Mouse (Mus musculus) v-Abl transformed pro-B cells (cell line): Measurements from ENCODE around the gene Bbx.

Experiments used
- in situ Hi-C, 2 experiments: fragments of 400-800 bp; cut with MboI; formaldehyde crosslinking; loops; one replicate each; pipeline ENCODE4 v1.15.1; 2025; ENCODE audit not compliant: unreplicated experiment in 2 of 2

The Bbx gene

DNA sequence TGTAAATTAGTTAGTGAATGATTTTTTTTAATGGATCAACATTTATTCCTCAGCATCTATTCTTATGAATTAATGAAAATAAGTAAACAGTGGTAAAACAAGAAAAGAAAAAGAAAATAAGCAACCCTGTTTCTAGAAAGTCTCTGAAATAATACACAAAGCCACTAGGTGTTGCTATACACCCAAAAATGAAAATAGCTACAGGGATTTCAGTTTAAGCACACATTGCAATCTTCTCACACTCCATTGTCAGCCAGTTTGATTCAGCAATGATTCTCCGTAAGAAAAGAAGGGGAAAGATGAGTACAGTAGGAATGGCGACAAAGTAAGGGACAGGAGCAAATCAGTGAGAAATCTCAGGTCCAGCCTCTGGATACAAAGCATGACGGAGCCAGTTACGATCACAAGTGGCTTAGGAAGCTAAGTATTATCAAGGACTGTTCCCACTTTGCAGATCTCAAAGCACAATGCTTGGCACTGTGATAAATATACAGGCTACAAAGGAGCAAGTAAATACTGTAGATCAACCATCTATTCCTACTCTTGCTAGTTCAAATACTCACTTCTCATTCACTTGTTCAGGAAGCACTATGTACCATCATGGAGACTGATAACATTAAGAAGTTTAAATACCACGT lies 177.5 kb downstream of the Bbx start:
- in situ Hi-C loops = loop anchor here (5.0 to 10.0 kb wide), 2 partner anchors 480 to 483 kb away; no protein-coding TSS in a partner anchor

DNA sequence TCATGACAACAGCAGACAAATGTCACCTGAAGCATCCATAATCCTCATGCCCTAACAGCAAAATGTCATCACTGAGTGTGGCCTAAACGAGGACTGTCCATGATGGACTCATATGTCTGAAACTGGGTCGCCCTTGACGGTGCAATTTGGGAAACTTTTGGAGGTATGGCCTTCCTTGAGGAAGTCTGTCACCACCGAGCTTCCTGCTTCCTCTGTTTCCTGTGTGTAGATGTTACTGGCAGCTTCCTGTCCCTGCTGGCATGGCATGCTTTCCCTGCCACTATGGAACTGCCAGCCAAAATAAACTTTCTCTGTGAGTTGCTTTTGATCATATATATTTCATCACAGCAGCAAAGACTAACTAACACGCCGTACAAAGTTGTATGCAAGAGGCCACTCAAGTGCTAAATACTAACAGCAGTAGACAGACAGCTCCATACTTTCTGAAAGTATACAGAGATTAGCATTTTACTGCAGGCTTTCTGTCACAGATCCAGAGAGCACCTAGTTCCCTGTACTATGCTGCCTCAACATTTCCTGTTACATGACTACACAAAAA lies 180.7 kb downstream of the Bbx start:
- in situ Hi-C loops = loop anchor here (5.0 to 10.0 kb wide), 2 partner anchors 483 to 486 kb away; no protein-coding TSS in a partner anchor

DNA sequence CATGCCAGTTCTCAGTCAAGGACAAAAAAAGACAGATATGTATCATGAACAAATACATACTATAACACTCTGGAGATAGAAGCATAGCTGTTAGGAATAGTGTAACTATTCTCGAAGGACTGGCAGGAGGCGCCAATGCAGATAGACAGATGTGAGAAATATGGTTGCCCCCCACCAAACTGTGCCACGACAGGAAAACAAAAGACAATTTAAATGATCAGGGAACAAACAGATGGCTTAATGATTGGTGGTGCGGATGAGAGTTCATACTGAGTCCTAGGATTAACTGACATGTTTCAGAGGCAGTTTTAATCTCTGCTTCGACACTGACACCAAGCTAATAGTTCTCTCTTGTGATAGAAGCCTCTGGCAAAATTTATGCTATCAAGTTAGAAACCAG lies 181.7 kb downstream of the Bbx start:
- in situ Hi-C loops = loop anchor here (5.0 to 10.0 kb wide), 2 partner anchors 484 to 487 kb away; no protein-coding TSS in a partner anchor

DNA sequence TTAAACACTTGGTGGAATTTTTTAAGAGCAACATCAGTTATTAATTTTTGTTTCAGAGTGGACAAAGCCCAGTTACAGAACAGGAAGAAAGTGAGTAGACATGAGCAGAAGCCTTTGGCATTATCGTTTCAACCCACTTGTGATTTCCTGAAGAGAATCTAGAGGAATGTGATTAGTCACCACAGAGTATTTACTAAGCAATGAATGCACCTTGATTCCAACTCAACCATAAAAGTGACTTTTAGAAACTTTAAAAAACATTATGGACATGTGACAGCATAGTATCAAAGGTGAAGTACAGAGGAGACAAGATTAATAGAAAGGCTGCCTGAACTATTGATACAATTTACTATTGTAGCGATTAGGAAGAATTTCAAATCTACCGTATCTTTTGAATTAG lies 183.2 kb downstream of the Bbx start:
- in situ Hi-C loops = no loop called here

DNA sequence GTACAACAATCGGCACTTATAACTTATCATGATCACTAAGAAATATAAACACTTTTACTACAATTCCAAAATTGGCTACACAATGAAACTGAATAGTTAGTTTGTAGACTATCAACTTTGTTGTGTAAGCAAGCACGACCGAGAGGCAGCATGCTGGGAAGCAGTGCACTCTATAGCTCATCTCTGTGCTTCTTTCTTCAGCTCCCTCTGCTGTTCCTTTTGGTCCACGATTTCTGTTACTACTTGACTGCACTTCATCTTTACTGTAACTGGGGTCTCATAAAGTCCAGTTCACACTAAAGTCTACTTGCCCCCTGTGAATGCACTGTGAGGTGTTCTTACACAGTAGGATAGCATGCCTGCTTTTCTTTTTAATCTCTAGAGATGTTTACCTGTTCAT lies 189.7 kb downstream of the Bbx start:
- in situ Hi-C loops = no loop called here

DNA sequence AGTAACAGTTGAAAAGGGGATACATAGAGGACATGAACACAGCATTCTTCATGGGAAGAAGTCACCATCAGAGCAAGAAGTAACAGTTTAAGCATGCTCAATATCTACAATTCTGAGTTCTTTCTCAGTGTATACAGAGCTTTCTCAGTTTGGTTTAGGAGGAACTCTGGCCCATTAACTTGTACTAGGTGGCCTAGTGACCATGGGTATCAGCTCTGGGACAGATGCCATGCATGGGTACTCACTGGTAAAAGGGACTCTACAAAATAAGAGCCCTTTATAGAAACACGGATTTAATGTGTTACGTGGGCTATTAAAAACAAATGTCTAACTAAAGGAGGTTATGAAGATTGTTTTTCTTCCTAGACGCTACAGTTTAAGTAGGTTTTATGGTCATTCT lies 190.6 kb downstream of the Bbx start:
- in situ Hi-C loops = no loop called here

DNA sequence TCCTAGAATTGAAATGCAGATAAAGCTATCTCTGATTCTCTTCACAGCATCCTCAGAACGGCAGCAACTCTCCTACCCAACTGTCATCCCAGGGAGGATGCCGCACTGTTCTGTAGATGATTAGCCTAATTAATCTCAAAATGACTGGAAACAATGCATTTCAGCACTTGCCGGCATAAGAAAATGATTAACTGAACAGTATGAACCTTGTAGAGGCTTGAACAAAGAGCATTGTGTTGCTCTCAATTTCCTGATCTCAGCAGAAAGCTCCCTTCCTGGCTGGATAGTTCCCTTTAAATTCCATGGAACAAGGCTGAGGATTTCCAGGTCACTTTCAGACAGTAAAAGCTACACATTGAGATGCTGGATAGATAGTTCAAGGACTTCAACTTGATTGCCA lies 197.0 kb downstream of the Bbx start:
- in situ Hi-C loops = no loop called here

DNA sequence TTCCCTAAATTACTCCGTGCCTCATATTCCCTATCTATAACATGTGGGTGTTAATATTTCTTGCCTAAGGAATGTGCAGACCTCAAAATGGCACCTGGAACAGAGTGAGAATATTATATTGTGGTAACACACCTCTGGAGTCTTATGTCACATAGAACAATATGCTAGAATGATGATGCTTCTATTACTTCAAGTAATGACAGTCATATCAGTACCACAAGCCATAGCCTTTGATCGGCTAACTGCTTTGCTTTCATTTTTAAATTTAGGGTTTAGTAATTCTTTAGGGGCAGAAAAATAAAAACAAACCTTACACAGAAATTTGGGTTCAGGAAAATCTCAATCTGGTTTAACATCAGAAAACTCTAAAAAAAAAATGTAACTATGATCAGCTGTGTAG lies 201.6 kb downstream of the Bbx start:
- in situ Hi-C loops = no loop called here

DNA sequence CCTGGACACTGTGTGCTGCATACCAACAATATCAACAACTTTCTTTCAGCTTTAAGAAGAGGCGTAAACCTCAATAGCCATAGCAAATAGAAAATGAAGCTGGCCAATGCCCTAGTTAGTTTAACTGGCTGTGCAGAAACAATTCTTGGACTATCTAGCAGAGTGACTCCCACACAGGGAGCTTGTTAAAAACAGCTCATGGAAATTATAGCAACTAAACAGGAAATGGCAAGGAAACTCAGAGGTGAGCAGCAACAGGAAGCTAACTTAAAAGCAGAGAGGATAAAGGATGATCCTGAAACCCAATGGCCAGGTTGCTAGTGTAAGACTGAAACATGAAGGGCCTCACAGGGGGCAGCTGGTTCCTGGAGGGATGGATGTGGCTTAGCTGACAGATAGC lies 203.4 kb downstream of the Bbx start:
- in situ Hi-C loops = no loop called here

DNA sequence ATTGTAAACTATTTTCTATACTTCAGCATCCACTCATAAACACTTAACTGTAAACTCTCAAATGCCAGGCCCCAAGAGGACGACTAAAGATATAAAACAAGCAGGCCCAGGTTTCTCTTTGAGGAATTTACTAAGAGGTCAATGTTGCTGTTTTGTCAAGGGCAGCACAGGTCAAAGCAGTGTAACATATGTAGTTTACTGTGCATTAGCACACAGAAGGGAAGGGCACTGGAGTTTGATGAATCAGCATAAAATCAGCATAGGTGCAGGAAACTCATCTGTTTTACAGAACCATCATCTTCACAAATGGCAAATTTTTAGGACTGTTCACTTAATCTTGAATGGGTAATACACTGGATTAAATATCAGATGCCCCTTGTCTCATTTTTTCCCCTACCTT lies 205.9 kb downstream of the Bbx start:
- in situ Hi-C loops = no loop called here

DNA sequence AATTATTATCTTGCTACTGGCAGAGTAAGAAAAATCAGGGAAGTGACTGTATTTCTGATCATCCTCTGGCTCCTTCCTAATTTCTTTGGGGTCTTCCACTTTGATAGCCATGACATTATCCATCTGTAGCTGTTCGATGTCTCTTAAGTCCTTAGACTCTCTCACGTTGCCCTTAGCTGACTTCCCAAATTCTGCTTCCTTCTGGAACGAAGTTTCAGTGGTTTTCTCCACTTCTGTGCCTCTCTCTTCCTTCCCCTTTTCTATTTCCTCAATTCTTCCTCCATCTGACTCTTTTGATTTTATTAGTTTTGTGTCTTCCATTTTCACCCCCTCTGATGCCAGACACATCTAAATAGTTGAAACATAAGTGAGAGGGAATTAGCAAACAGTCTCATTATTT lies 207.2 kb downstream of the Bbx start:
- in situ Hi-C loops = no loop called here

DNA sequence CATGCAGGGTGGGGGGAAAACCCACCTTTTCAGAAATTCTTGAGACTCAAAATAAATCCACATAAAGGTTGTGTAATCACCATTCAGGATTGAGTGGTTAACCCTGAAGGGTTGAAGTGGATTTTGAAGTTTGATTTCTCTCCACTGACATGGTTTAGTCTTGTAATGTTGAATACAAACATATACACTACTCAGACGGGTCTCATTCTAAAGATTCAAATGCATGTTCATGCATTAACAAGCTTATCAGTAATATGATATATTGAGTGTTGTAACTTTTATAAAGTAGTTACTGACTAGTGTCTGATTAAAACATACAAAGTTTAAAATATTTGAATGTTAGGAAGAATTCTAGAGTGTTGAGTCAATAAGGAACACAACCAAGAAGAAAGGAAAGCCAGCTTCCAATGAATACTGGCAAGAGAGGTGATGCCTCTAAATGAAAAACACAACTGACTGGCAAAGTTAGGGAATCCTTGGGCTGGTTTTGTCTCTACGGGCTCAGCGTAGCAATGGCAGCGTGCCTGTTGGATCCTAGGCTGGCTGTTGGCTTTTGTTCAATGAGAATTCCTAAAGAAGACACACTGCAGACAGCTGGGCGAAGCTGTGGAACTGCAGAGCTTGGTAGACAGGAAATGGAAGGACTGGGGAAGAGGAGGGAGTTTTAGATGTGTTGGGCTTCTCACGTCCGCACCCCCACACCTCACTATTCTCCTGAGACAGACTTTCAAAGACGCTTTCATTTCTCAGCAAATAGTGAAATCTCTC lies 211.3 kb downstream of the Bbx start:
- in situ Hi-C loops = no loop called here

DNA sequence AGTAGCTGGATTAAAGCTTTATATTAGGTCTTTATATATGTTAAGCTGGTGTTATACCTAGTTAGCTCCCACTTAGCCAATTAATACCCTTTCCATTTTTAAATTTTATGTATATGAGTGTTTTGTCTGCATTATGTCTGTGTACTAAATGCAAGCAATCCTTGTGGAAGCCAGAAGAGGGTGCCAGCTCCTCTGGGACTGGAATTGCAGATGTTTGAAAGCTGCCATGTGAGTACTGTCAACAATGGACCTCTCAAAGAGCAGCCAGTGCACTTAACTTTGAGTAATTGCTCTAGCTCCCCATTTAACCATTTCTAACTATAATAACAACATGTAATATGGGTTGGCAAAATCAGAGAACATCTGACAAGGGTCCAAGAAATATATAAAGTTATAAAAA lies 215.1 kb downstream of the Bbx start:
- in situ Hi-C loops = loop anchor here in 1 of 2 experiments (10.0 kb wide), 1 partner anchor 452 kb away; no protein-coding TSS in a partner anchor

DNA sequence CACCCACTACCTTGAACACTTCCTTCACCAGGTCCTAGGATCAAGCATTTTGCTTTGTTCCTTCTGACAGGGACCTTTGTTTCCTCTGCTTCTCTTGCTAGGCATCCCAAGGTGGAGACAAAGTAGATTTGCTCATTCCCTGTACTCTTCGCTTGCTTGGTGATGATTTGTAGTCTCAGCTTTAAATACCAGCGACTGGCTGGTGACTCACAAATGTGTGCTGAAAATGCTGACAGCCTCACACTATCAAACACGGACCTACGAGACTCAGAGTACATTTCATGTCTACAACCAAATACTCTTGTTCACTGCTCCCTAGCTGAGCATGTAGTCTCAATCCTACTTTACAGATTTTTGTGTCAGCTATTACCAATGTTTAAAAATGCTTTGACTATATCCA lies 220.5 kb downstream of the Bbx start:
- in situ Hi-C loops = loop anchor here in 1 of 2 experiments (10.0 kb wide), 1 partner anchor 447 kb away; no protein-coding TSS in a partner anchor

DNA sequence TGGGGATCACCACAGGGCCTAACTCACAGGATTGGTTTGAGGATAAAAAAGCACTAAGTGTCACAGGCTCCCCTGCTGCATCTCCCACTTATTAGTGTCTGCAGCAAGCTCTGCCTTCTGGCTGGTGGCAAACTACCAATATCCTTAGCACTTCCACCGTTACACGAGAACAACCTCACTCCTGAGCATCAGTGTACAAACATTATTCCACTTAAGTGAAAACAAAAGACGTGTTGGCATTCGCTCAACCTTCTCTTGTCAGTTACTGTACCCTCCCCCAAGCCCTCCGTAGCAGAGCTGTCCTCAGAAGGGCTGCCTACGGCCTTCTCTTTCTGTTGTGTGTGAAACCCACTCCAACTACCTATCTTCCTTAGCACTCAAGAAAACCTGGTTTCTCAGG lies 221.0 kb downstream of the Bbx start:
- in situ Hi-C loops = loop anchor here in 1 of 2 experiments (10.0 kb wide), 1 partner anchor 446 kb away; no protein-coding TSS in a partner anchor

DNA sequence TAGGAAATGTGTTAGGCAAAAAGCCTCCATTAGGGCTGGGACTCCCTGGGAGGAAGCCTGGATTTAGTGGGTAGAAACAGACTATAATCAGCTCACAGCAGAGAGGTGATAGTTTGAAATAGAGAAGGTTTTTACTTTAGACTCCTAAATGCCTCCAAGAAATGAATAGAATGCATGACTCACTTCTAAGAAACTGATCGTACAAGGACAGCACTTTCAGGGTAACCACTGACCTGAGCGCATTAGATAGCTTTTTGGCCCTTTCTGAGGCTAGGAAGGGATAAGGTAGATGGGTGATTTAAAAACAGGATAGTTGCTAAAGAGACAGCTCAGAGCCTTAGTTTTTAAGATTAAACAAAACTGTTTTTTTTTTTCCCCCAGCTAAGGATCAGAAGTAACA lies 221.4 kb downstream of the Bbx start:
- in situ Hi-C loops = loop anchor here in 1 of 2 experiments (10.0 kb wide), 1 partner anchor 446 kb away; no protein-coding TSS in a partner anchor

DNA sequence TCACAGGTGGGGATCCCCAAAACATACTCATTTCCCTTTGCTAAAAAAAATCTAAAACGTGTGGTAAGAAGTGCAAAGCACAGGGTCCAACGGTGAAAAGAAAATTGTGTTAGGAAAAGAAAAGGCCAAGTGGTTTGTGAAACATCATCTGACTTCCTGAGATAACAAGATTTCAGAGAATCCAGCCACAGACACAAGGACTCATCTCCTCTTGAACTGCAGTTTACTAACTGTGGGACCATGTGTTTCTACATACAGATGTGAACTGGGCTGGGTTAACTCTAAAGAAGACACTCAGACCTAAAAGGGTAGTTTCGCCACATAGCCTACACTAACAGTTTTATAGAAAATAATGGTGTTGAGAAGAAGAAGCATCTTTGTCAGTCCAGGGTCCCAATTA lies 227.2 kb downstream of the Bbx start:
- in situ Hi-C loops = no loop called here

DNA sequence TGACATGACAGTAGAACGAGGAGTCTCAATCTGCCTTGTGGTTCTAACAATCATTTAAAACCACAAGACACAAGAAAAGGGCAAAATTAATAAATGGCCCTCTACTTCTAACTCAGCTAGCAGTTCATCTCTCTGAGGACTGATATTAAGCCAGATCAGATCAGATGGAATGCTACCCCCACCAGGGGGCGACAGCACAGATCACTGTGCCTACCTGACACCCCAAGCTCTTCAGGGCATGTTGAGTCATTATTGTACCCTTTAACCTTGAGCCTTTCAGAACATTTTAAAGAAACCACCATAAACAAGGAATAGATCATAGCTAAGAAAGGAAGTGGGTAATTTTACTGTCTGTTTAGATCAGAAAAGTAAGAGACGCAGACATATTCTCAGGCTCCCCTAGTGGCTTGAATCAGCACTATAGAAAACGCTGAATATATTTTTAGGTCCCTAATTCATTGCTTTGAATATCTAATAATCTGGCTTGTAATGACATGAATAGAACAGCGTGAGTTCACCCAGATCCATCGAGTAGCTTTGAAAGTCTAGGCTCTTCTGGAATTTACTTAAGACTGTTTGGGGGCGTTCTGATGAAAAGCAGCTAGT lies 230.5 kb downstream of the Bbx start:
- in situ Hi-C loops = no loop called here

DNA sequence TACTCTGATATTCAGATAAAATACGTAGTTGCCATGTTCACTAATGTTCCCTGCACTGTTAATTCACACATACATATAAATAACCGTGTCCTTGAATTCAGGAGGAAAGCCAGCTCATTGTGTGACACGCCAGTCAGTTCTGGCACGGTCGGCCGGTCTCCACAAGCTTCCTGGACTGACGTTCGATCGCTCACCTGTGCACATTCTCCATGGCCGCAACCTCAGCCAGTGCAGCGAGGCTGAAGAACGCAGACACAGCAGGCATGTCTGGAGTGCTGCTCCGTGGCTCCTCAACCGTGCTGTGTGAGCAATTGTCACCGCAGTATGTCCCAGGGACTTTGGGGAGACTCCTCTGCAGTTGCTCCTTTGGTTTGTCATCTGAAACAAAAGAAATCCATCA lies 232.0 kb downstream of the Bbx start:
- in situ Hi-C loops = no loop called here

DNA sequence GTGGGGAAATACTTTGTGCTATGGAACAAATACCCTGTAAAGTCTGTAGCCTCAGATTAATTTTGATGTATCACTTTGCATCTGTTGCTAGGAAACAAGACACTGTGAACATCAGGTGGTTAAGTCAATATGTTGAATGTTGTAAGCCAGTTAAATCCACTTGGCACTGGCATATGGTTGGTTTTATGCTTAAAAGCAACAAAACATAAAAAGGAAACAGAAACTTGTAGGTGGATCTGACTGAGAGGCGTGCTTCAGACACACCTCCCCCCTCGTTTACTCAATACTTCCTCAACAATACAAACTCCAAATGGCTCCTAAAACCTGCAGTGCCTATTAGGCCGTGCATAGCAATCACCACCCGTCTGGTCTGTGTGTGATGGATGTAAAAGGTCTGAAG lies 236.1 kb downstream of the Bbx start:
- in situ Hi-C loops = no loop called here

DNA sequence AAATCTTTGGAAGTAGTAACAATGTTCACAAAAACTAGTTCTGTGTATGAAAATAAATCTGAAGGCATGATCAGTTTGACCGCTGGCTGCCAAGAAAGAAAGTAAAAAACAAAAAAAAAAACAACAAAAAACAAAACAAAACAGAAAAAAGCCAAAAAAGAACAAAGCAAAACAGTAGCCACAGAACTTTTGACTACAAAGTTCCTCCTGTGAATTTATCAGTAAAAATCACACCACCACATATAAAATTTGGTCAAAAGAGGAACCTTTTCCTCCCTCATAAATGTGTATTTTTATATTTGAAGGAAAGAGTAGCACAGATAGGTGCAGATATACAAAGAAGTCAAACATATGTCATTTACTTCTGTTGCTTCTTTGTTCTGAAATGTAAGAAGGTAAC lies 239.6 kb downstream of the Bbx start:
- in situ Hi-C loops = no loop called here
